Mouse (Mus musculus) inflammation-experienced regulatory T-cells, adult 16 weeks (primary cell): Measurements from ENCODE around the gene Itih4. TPM values are rescaled to one million over a fixed set of nuclear protein-coding genes. Genes with fewer than 3 reads are reported as not detected.

Source experiments
- polyA plus RNA-seq: library from polyadenylated mRNA; unstranded; fragments of 100-300 nt; shearing (Covaris generic); gene quantifications from one replicate; pipeline ENCODE4 v1.2.1, GENCODE M21; 2017

Itih4 gene
- polyA plus RNA-seq = not detected

DNA sequence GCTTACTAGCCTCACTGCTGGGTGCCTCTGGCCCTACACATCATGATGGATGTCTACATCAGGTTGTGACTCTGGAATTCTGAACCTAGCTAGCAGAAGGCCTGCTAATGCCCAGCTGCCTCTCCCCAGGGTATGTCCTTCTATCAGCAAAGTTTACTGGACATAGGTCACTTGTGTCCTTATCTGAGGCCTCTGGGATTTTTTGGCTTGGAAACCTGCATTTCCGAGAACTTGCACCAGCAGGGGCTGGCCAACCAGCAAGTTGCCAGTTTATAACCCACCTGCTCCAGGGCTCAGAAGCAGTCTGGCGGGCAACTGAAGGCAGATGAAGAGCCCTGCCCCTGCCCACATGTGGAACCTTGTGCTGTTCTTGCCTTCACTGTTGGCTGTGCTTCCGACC, at the start of gene Itih4:
Gene Itih4, plus strand, starts transcription at position 273 of the 400 bp plus-strand sequence.

DNA sequence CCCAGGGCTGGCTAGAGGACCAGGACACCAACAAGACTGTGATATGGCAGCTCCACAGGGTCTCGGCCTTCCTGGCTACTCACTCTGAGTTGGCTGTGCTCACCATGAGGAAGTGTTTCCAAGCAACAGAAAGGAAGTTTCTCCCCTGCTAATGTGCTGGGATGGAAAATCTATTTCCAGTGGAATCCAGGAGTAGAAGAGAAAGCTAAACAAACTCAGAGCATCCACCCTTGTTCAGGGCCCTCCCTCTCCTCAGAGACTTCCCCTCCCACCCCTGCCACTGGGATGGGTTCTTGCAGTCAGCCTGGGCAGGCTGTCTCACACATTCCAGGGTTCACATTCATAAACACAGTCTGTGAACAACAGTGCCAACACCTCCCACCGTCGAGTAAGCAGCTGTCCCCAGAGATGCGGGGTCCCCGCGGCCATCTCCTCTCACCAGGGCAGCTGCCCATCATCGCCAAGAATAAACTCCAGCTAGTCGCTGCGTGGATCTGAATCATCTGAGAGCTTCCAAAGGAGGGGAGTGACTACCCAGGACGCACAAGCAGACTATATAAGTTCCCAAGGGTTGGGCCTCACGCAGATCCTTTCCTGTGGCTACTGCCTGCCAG, 7.2 kb upstream of the Itih4 start, which contains the start of gene Mustn1:
Gene Mustn1, plus strand, starts transcription at position 243 of the 614 bp plus-strand sequence.

DNA sequence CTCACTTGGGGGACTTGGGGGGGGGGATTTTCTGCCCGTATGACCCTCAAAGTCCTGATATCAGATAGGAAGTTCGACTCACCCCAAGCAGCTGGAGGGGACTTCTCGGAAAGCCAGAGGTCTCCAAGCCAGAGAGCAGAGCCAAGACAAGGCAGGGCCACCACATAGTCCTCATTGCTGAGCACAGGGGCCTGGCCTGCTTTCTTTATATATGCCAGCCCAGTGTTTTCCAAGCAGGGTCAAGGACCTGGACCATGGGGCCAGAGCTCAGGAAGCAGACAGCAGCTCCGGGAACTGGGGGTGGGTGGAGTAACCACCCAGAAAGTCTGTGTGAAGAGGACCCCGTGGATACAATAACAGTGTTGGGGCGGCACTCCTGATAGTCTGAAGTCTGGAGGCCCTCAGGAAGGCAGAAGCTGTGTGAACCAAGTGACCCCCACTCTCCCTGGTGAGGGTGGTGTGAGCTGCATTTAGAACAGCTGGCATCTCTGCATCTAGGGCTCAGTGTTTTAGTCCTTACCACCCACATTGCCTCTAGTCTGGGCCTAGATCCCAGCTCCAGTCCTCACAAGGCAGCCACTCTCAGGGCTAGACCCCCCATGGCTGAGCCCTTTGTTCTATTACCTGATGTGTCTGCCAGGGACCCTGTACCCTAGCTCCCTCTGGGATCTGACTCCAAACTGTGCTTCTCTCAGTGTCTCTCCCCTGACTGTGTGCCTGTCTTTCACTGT, 37.3 kb downstream of the Itih4 start, which contains the start of gene Itih3:
Gene Itih3, minus strand, starts transcription at position 386 of the 731 bp plus-strand sequence.

DNA sequence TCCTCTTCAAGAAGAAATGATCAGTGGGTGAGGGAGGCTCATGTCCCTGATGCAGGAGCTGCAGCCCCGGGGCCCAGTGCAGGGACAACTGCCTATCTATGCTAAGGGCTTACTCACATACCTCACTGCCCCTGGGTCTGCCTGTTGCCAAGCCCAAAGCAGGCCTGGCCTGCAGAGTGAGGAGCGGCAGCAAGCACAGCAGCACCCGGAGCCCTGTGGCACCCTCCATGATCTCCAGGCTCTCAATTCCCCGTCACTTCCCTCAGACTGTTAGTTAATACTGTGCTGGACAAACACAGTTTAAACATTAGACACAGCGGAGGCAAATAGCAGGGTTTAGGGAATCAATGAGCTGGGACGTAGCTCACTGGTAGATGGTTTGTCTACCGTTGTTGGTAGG, 56.8 kb downstream of the Itih4 start, which contains the start of gene Itih1:
Gene Itih1, minus strand, starts transcription at position 252 of the 400 bp plus-strand sequence.

DNA sequence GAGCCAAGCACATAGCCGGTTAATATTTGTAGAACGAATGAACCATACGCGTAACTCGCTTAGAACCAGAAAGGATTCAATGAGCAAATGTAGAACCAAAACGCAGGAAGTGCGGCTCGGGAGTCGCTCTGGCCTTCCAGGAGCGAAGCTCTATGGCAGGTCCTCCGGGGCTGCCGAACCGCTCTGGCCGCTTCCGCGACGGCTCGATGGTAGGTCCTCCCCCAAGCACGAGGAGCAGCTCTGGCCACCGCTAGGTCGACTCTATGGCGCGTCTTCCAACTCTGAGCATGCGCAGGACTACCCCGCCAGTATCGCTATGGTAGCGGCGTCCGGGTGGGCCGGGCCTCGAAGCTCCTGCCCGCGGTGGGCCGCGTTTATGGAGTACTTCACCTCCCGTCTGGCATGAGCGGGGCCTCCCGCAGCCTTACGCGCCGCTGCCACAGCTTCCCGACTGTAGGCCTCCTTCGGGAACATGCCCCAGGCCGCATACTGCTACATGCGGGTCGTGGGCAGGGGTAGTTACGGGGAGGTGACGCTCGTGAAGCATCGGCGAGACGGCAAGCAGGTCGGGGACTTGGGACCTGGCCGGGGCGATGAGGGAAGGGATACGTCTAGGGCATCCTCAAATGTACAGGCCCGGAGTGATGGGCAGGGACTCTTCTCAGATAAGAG, 65.0 kb downstream of the Itih4 start, which contains the start of gene Nek4:
Gene Nek4, plus strand, starts transcription at position 224 of the 672 bp plus-strand sequence.

Other genes with a start within 250 kb of the Itih4 start
- 15.9 TPM for gene Rft1, start 232.1 kb upstream of the Itih4 start, polyA plus RNA-seq
- 15.9 TPM for gene Sfmbt1, start 171.6 kb upstream of the Itih4 start, polyA plus RNA-seq
- 5.2 TPM for gene Tmem110, start 60.9 kb upstream of the Itih4 start, polyA plus RNA-seq
- gene Mustn1, start 7.3 kb upstream of the Itih4 start, polyA plus RNA-seq = 0.39 TPM
- not detected for gene Itih3, start 37.3 kb downstream of the Itih4 start, polyA plus RNA-seq
- not detected for gene Itih1, start 56.8 kb downstream of the Itih4 start, polyA plus RNA-seq
- 11.8 TPM for gene Nek4, start 64.9 kb downstream of the Itih4 start, polyA plus RNA-seq
- 9.1 TPM for gene Glt8d1, start 114.9 kb downstream of the Itih4 start, polyA plus RNA-seq
- 339 TPM for gene Spcs1, start 115.2 kb downstream of the Itih4 start, polyA plus RNA-seq
- gene Pbrm1, start 132.7 kb downstream of the Itih4 start, polyA plus RNA-seq = 52.6 TPM
- 77.3 TPM for gene Gnl3, start 132.7 kb downstream of the Itih4 start, polyA plus RNA-seq
- gene Smim4, start 242.5 kb downstream of the Itih4 start, polyA plus RNA-seq = 60.7 TPM
- 0.45 TPM for gene Nt5dc2, start 244.6 kb downstream of the Itih4 start, polyA plus RNA-seq